Mouse (Mus musculus): ENCODE measurements around the gene Larp1b.

Gene Larp1b

GRCm38 (mm10) chr3:41030705-41031104 is 81.1 kb downstream of the Larp1b start:
- no peak for DNase-seq

DNA sequence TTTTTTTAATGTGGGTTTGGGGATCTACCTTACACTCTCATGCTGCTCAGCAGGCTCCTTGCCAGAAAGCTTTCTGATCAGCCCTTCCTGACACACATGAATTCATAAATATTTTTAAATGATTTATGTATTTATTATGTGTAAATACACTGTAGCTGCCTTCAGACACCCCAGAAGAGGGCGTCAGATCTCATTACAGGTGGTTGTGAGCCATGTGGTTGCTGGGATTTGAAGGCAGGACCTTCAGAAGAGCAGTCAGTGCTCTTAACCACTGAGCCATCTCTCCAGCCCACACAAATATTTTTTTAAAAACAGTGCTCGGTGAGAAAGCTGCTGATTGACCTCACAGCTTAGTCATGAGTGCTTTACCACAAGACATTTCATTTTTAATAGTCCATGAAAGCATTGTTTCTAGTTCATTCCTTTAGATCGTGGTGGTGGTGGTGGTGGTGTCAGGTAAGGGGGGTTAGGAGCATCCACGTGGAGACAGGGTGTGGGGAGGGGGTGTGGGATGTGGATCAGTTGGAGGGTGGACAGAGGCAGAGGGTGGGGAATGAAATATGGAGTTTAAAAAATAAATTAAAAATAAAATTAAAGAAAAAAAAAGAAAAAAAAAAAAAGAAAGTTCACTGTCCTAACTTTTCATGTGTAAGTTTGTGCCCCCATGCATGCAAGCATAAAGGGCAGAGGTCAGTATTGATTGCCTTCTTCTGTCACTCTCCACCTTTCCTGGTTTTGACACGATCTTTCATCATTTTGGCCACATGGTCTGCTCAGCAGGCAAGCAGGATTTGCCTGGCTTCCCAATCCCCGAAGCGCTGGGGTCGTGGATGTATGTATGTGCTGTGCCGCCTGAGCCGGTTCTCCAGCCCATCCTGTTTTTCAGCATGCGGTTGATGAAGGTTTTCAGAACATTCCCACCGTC is 81.9 kb downstream of the Larp1b start:
- DNase-seq = no peak

GRCm38 (mm10) chr3:41038297-41038916 is 88.8 kb downstream of the Larp1b start:
- no peak for DNase-seq

- DNase-seq = no peak
Observed at GRCm38 (mm10) chr3:41041241-41041640, 91.6 kb downstream of the Larp1b start.

DNA sequence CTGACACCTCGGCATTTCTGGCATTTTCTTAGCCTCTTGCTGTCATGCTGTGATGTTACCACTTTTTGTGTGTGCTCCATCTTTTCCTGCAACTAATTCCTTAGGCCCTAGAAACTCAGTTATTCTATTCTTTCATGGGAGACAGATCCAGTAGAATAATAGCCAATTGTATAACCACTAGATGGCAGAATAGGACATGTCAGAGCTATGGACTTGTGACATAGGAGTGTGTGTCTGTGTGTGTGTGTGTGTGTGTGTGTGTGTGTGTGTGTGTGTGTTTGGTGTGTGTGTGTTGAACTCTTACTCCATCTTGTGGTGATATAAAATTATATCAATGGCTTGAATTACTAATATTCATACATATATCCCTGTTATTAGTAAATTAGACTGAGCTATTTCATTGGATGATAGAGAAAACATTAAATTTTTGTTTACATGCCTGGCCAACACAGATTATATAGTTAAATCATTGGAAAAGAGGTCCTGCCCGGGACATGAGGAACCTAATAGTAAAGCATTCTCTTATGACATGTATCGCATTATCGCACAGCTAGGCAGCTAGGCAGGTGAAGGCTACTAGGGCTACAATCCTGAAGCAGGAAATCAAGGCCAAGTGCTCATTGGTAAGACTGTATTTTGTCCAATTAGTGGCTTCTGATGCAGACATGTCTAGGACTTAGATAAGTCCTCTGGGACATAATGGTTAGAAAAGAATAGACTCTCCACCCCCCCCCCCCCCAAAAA is 92.7 kb downstream of the Larp1b start:
- peak; percentile 21 for DNase-seq

GRCm38 (mm10) chr3:41043756-41044354 is 94.2 kb downstream of the Larp1b start:
- no peak for DNase-seq

GRCm38 (mm10) chr3:41047838-41048237 is 98.2 kb downstream of the Larp1b start:
- DNase-seq = no peak

- DNase-seq = no peak
Observed at GRCm38 (mm10) chr3:41053334-41053733, 103.7 kb downstream of the Larp1b start.

- DNase-seq = peak; percentile 70
Observed at GRCm38 (mm10) chr3:41058395-41058794, 108.8 kb downstream of the Larp1b start.

- DNase-seq = no peak
Observed at GRCm38 (mm10) chr3:41059249-41059648, 109.6 kb downstream of the Larp1b start.

- no peak for DNase-seq
Observed at GRCm38 (mm10) chr3:41061831-41062565, 112.4 kb downstream of the Larp1b start.

- no peak for DNase-seq
Observed at GRCm38 (mm10) chr3:41062758-41063157, 113.1 kb downstream of the Larp1b start.

GRCm38 (mm10) chr3:41065320-41065719 is 115.7 kb downstream of the Larp1b start:
- DNase-seq = no peak

GRCm38 (mm10) chr3:41070519-41070918 is 120.9 kb downstream of the Larp1b start:
- no peak for DNase-seq

DNA sequence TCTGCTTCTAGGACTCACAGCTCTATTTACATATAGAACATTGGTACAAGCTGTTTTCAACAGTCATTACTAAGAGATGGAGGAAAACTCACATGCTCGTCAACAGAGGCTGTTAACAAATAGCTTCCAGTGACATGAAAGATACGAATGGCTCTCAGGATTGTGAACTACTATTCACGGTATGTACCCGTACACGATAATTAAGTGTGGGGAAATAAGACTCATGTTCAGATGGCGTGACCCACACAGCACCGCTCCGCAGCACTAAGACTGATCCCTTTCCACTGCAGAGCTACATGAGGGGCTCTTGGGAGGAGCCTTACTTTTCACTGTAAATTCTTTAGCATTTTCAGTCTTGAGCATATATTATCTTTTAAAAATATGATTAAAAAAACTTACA is 125.7 kb downstream of the Larp1b start:
- DNase-seq = no peak

GRCm38 (mm10) chr3:41078673-41079072 is 129.0 kb downstream of the Larp1b start:
- DNase-seq = no peak

DNA sequence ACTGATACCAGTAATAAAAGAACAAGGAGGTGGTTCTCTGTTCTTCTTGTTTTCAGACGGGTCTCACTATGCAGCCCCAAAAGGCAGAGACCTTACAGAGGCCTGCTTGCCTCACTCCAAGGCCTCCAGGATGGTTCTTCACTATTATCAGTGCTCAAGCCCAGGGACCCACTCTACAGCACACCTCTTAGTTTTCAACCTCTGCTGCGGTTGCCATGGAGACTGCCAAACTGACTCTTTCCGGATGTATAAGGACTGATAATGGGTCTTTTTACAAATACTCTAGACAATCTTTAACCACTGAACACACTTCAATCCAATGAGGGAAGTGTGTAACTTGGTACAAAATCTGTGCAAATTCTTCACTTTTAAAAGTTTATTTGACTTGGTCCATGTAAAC is 131.1 kb downstream of the Larp1b start:
- no peak for DNase-seq

- DNase-seq = no peak
Observed at GRCm38 (mm10) chr3:41081474-41082301, 132.1 kb downstream of the Larp1b start.

GRCm38 (mm10) chr3:41082520-41082884 is 132.9 kb downstream of the Larp1b start:
- DNase-seq = no peak

DNA sequence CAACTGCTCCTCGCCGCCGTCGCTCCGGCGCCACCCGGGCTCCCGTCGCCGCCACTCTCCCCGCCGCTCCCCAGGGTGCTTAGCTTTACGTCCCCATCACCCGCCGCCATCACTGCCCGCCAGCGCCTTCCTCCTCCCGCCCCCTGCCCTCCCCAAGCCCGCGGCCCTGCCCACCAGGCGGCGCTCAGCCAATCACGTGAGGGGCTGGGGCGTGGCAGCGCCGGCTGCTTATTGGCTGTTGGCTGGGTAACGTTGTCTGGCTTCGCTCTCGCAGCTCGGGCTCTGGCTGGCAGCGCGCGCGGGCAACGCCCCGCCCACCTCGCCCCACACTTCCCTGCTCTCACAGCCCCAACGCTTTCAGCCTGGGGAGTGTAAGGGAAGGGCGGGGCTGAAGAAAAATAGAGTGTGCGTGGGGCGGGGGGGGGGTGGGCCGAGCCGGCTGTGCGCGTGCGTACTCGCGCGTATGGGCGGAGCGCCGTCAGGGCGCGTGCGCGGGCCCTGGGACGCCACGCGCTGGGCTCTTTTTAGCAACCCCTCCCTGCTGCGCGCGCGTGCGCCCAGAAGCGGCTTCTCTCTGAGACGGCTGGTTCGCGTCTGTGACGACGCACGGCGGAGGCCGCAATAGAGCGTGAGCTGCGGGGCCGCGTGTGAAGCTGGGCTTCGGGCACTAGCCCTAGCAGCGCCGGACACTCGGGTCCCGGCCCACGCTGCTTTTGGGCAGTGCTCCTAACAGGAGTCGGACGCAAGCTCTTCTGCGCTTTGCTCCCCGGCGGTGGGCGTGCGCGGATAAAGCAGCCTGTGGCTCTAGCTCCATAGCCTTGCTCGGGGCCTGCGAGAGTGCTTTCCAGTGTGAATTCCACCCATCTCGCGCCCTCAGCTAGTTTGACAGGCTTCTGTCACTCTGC is 133.5 kb downstream of the Larp1b start, which contains the start of gene Pgrmc2:
TSS of gene Pgrmc2 (minus strand) at position 162 of the 905 bp plus-strand sequence.
- peak; percentile 99 for DNase-seq

Measured in cerebellum, adult 11-12 months (tissue).